Mouse (Mus musculus): Measurements from ENCODE around the gene Vegfa. TPM values are rescaled to one million over a fixed set of nuclear protein-coding genes. Genes with fewer than 3 reads are reported as not detected.

The Vegfa gene
- 1 to 10 TPM in 1 of 2 experiments, under 1 TPM in 1; 0.82 to 1.2 TPM for polyA plus RNA-seq (2017; shearing (Covaris generic))

DNA sequence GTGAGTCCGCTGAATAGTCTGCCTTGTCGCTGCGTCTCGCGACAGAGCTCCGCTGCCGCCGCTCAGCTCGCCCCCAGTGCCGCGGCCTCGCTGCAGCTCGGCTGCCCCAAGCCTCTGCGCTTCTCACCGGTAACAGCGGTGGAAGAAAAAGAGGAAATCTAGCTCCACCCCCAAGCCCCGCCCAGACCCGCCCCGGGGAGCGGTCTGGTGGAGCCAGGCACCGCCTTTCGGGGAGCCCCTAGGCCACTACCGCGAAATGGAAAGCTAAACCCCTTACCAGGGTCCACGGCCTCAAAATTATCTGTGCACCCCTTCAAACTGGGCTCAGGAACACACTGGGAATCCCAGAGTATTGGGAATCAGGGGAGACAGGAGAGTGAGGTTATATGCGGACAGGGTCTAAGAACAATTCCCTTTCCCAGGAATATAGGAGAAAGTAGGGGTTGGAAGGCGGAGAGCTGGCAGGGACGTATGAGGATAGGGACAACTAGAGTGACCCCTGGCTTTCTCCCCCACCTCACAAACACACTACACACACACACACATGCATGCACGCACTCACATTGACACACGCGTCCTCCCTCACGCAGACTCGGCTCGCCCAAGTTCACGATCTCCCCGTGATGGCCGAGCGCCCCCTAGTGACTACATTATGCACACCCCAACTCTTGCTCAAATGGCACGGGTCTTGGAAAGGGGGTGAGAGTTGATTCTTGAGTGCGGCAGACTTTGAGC lies at the start of gene Vegfa:
Gene Vegfa (minus strand): TSS at position 113 of the 735 bp plus-strand sequence.

Other genes starting within 250 kb of the Vegfa start
- 10 to 100 TPM; 83.5 to 86.5 TPM for gene Mrps18a, start 78.6 kb upstream of the Vegfa start, polyA plus RNA-seq (2017; shearing (Covaris generic))
- gene Rsph9, start 111.8 kb upstream of the Vegfa start, polyA plus RNA-seq (2017; shearing (Covaris generic)), result 1 to 10 TPM in 1 of 2 experiments, under 1 TPM in 1; 0.71 to 2.6 TPM
- gene Mad2l1bp, start 121.2 kb upstream of the Vegfa start, polyA plus RNA-seq (2017; shearing (Covaris generic)), result 10 to 100 TPM; 45.6 to 51.9 TPM
- gene Gtpbp2, start 128.7 kb upstream of the Vegfa start, polyA plus RNA-seq (2017; shearing (Covaris generic)), result 10 to 100 TPM; 77.7 to 89.2 TPM
- 1 to 10 TPM; 5.8 to 8.4 TPM for gene Polh, start 170.3 kb upstream of the Vegfa start, polyA plus RNA-seq (2017; shearing (Covaris generic))
- gene Xpo5, start 170.4 kb upstream of the Vegfa start, polyA plus RNA-seq (2017; shearing (Covaris generic)), result 10 to 100 TPM; 31.6 to 39.5 TPM
- gene Polr1c, start 215.7 kb upstream of the Vegfa start, polyA plus RNA-seq (2017; shearing (Covaris generic)), result 10 to 100 TPM; 53.2 to 61.9 TPM
- gene Yipf3, start 215.7 kb upstream of the Vegfa start, polyA plus RNA-seq (2017; shearing (Covaris generic)), result 100 to 1,000 TPM; 176 to 184 TPM
- gene Lrrc73, start 221.2 kb upstream of the Vegfa start, polyA plus RNA-seq (2017; shearing (Covaris generic)), result under 1 TPM; 0.31 to 0.43 TPM

Data from inflammation-experienced regulatory T-cells (primary cell).